Mouse (Mus musculus): ENCODE data around the gene Osbpl9. TPM values are rescaled to one million over a fixed set of nuclear protein-coding genes. Genes with fewer than 3 reads are reported as not detected.

Osbpl9 gene
- polyA plus RNA-seq, 1 experiment from 2014 or later: 57.2 TPM

DNA sequence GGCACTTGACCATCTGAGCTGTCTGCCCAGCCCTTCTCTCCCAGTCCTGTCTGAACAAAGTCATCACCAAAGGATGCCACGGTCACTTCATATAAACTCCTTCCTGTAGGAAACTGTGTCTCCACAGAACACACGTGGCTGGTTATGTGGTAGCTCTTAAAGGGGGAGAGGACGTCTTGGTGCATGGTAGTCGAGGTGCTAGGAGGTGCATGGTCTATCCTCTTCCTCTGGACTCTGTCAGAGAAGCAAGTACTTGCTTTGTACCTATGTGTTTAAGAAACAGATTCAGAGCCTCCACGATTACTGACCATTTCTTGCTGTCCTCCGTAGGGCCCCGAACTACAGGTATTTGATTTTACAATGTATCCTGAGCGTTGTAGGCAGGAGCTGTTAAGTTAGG, 144.4 kb downstream of the Osbpl9 start:
- WGBS: 91% methylated on average over 8 of the region's 8 CpGs
- Histone ChIP-seq H3K4me1 (ENCODE audit: control insufficient read depth, insufficient read depth, low read length) (no peaks in the 10 kb centered on the region), H3K4me3 (ENCODE audit: low read length) (no peak overlapping the region), H3K4me2 (ENCODE audit: low read depth, low read length) (no peak overlapping the region), H3K27ac (ENCODE audit: low read length) (no peak overlapping the region), H3K9ac (ENCODE audit: low read length) (no peak overlapping the region), H3K9me3 (replicated peaks; ENCODE audit: control insufficient read depth, low read length) (no peaks in the 10 kb centered on the region), H3K36me3 (ENCODE audit: control insufficient read depth, insufficient read depth) (peaks cover 57% of the 10 kb centered on the region), H3K27me3 (ENCODE audit: control insufficient read depth, insufficient read depth, low read length) (no peaks in the 10 kb centered on the region)
- ATAC-seq (replicated peaks; ENCODE audit: extremely low read depth, insufficient read depth, low FRiP score): no peak

GRCm38 (mm10) chr4:109056351-109056750, 145.7 kb downstream of the Osbpl9 start:
- ATAC-seq (replicated peaks; ENCODE audit: extremely low read depth, insufficient read depth, low FRiP score): no peak
- WGBS: 80% methylated on average over 7 of the region's 7 CpGs
- H3K27me3 ChIP-seq (ENCODE audit: control insufficient read depth, insufficient read depth, low read length): no peaks in the 10 kb centered on the region
- no peak overlapping the region for H3K27ac ChIP-seq (ENCODE audit: low read length)
- H3K36me3 ChIP-seq (ENCODE audit: control insufficient read depth, insufficient read depth): peaks cover 46% of the 10 kb centered on the region
- no peak overlapping the region for H3K4me2 ChIP-seq (ENCODE audit: low read depth, low read length)
- H3K4me3 ChIP-seq (ENCODE audit: low read length): no peak overlapping the region
- H3K9me3 ChIP-seq (replicated peaks; ENCODE audit: control insufficient read depth, low read length): no peaks in the 10 kb centered on the region
- no peaks in the 10 kb centered on the region for H3K4me1 ChIP-seq (ENCODE audit: control insufficient read depth, insufficient read depth, low read length)
- H3K9ac ChIP-seq (ENCODE audit: low read length): no peak overlapping the region

GRCm38 (mm10) chr4:109054003-109054402, 148.1 kb downstream of the Osbpl9 start:
- 88% methylated on average over 9 of the region's 9 CpGs for WGBS
- H3K4me1 ChIP-seq (ENCODE audit: control insufficient read depth, insufficient read depth, low read length): no peaks in the 10 kb centered on the region
- H3K4me2 ChIP-seq (ENCODE audit: low read depth, low read length): no peak overlapping the region
- no peak for ATAC-seq (replicated peaks; ENCODE audit: extremely low read depth, insufficient read depth, low FRiP score)
- peaks cover 26% of the 10 kb centered on the region for H3K36me3 ChIP-seq (ENCODE audit: control insufficient read depth, insufficient read depth)
- no peaks in the 10 kb centered on the region for H3K27me3 ChIP-seq (ENCODE audit: control insufficient read depth, insufficient read depth, low read length)
- H3K9me3 ChIP-seq (replicated peaks; ENCODE audit: control insufficient read depth, low read length): no peaks in the 10 kb centered on the region
- no peak overlapping the region for H3K27ac ChIP-seq (ENCODE audit: low read length)
- no peak overlapping the region for H3K4me3 ChIP-seq (ENCODE audit: low read length)
- H3K9ac ChIP-seq (ENCODE audit: low read length): no peak overlapping the region

DNA sequence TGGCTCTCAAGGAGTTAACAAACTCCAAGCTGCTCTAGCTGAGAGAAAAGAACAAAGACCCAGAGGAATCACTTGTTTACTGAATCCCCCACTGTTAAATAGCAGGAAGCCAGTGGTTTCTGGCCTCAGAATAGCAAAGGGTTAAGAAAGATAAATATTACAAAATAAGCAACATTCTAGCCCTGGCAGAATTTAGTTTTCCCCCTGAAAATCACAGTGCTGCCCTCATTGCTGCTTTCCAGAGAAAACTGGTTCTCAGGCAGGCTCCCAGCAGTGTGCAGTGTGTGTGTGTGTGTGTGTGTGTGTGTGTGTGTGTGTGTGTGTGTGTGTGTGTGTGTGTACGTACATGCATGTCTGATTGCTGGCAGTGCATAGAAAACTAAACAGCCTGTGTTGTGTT, 149.8 kb downstream of the Osbpl9 start:
- Histone ChIP-seq H3K36me3 (ENCODE audit: control insufficient read depth, insufficient read depth) (peaks cover 10% of the 10 kb centered on the region), H3K9me3 (replicated peaks; ENCODE audit: control insufficient read depth, low read length) (no peaks in the 10 kb centered on the region), H3K27ac (ENCODE audit: low read length) (0 out of 2 replicates have a peak overlapping the region, but pooled peaks have one; percentile 24), H3K9ac (ENCODE audit: low read length) (no peak overlapping the region), H3K4me1 (ENCODE audit: control insufficient read depth, insufficient read depth, low read length) (no peaks in the 10 kb centered on the region), H3K4me3 (ENCODE audit: low read length) (no peak overlapping the region), H3K4me2 (ENCODE audit: low read depth, low read length) (no peak overlapping the region), H3K27me3 (ENCODE audit: control insufficient read depth, insufficient read depth, low read length) (no peaks in the 10 kb centered on the region)
- ATAC-seq (replicated peaks; ENCODE audit: extremely low read depth, insufficient read depth, low FRiP score): peak; percentile 21; the same call in 1 of the 2 replicates
- WGBS: 50% methylated on average over 1 of the region's 1 CpGs

- Histone ChIP-seq H3K27me3 (ENCODE audit: control insufficient read depth, insufficient read depth, low read length) (no peaks in the 10 kb centered on the region), H3K36me3 (ENCODE audit: control insufficient read depth, insufficient read depth) (peaks cover 18% of the 10 kb centered on the region), H3K4me1 (ENCODE audit: control insufficient read depth, insufficient read depth, low read length) (no peaks in the 10 kb centered on the region), H3K9ac (ENCODE audit: low read length) (no peak overlapping the region), H3K4me3 (ENCODE audit: low read length) (no peak overlapping the region), H3K27ac (ENCODE audit: low read length) (no peak overlapping the region; the same call in 1 of the 2 replicates), H3K9me3 (replicated peaks; ENCODE audit: control insufficient read depth, low read length) (no peaks in the 10 kb centered on the region), H3K4me2 (ENCODE audit: low read depth, low read length) (no peak overlapping the region)
- peak; percentile 66 for ATAC-seq (replicated peaks; ENCODE audit: extremely low read depth, insufficient read depth, low FRiP score)
- WGBS: 35% methylated on average over 4 of the region's 4 CpGs
Observed at GRCm38 (mm10) chr4:109048258-109048657, 153.8 kb downstream of the Osbpl9 start.

DNA sequence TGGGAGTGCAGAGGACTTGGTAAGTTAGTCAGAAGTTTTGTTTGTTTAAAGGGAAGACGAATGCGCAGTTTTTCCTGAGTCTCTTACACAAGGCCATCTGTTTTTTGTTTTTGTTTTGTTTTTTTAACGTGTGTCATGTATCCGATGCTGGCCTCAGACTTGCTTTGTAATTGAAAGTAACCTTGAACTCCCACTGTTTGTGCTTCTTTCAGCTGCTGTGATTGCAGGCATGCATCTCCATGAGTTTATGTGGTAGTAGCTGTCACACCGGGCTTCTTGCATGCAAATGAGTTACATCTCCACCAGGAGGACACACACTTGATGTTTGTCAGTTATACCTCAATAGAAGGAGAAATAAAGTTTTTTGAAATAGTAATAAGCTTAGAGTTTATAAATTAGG, 158.3 kb downstream of the Osbpl9 start:
- no peak for ATAC-seq (replicated peaks; ENCODE audit: extremely low read depth, insufficient read depth, low FRiP score)
- H3K9me3 ChIP-seq (replicated peaks; ENCODE audit: control insufficient read depth, low read length): no peaks in the 10 kb centered on the region; the same call in 1 of the 2 replicates
- H3K9ac ChIP-seq (ENCODE audit: low read length): no peak overlapping the region
- no peak overlapping the region for H3K27ac ChIP-seq (ENCODE audit: low read length)
- WGBS: 78% methylated on average over 5 of the region's 5 CpGs
- no peak overlapping the region for H3K4me2 ChIP-seq (ENCODE audit: low read depth, low read length)
- no peaks in the 10 kb centered on the region for H3K27me3 ChIP-seq (ENCODE audit: control insufficient read depth, insufficient read depth, low read length)
- H3K36me3 ChIP-seq (ENCODE audit: control insufficient read depth, insufficient read depth): peaks cover 40% of the 10 kb centered on the region
- H3K4me1 ChIP-seq (ENCODE audit: control insufficient read depth, insufficient read depth, low read length): no peaks in the 10 kb centered on the region
- no peak overlapping the region for H3K4me3 ChIP-seq (ENCODE audit: low read length)

GRCm38 (mm10) chr4:109043294-109043693, 158.8 kb downstream of the Osbpl9 start:
- Histone ChIP-seq H3K9me3 (replicated peaks; ENCODE audit: control insufficient read depth, low read length) (no peaks in the 10 kb centered on the region; the same call in 1 of the 2 replicates), H3K4me2 (ENCODE audit: low read depth, low read length) (no peak overlapping the region), H3K4me3 (ENCODE audit: low read length) (no peak overlapping the region), H3K27me3 (ENCODE audit: control insufficient read depth, insufficient read depth, low read length) (no peaks in the 10 kb centered on the region), H3K9ac (ENCODE audit: low read length) (no peak overlapping the region), H3K36me3 (ENCODE audit: control insufficient read depth, insufficient read depth) (peaks cover 44% of the 10 kb centered on the region), H3K4me1 (ENCODE audit: control insufficient read depth, insufficient read depth, low read length) (no peaks in the 10 kb centered on the region), H3K27ac (ENCODE audit: low read length) (no peak overlapping the region; the same call in 1 of the 2 replicates)
- ATAC-seq (replicated peaks; ENCODE audit: extremely low read depth, insufficient read depth, low FRiP score): no peak
- WGBS: 44% methylated on average over 5 of the region's 5 CpGs

DNA sequence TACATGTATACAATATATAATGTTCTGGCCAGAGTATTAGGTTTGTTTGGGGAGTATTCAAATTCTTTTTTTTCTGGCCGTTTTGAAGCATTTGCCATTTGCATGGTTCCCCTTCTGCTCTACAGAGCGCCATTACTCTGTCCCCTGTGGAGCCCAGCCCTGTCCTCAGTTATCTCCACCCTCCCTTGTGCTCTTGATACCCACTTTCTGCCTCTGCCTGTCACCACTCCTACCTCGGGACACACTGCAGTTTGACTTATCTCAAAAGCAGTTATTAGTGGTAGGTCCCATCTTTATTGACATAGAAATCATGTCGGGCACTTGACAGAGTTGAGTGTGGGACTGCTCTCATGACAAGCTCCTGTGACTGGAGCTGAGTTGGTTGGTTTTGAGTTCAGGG, 159.3 kb downstream of the Osbpl9 start:
- Histone ChIP-seq H3K4me3 (ENCODE audit: low read length) (no peak overlapping the region), H3K36me3 (ENCODE audit: control insufficient read depth, insufficient read depth) (peaks cover 44% of the 10 kb centered on the region), H3K9me3 (replicated peaks; ENCODE audit: control insufficient read depth, low read length) (no peaks in the 10 kb centered on the region; the same call in 1 of the 2 replicates), H3K4me2 (ENCODE audit: low read depth, low read length) (no peak overlapping the region), H3K4me1 (ENCODE audit: control insufficient read depth, insufficient read depth, low read length) (no peaks in the 10 kb centered on the region), H3K27me3 (ENCODE audit: control insufficient read depth, insufficient read depth, low read length) (no peaks in the 10 kb centered on the region), H3K9ac (ENCODE audit: low read length) (no peak overlapping the region), H3K27ac (ENCODE audit: low read length) (no peak overlapping the region)
- 54% methylated on average over 4 of the region's 4 CpGs for WGBS
- peak; percentile 70 for ATAC-seq (replicated peaks; ENCODE audit: extremely low read depth, insufficient read depth, low FRiP score)

DNA sequence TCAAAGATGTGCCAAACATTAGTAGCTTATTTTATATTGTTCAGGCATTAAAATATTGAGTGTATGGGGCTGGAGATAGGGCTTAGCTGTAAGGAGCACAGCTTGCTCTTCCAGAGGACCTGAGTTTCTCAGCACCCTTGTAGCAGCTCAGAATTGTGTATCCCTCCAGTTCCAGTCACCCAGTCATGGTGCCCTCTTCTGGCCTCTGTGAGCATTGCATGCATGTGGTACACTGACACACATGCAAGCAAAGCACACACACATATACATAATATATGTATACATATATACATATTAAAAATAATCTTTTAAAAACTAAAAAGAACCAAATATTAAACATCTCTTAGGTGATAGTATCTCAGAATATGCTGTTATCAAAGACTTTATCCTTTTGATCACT, 165.7 kb downstream of the Osbpl9 start:
- no peaks in the 10 kb centered on the region for H3K9me3 ChIP-seq (replicated peaks; ENCODE audit: control insufficient read depth, low read length)
- no peak overlapping the region for H3K9ac ChIP-seq (ENCODE audit: low read length)
- H3K4me2 ChIP-seq (ENCODE audit: low read depth, low read length): no peak overlapping the region
- no peak for ATAC-seq (replicated peaks; ENCODE audit: extremely low read depth, insufficient read depth, low FRiP score)
- no peak overlapping the region for H3K27ac ChIP-seq (ENCODE audit: low read length)
- H3K27me3 ChIP-seq (ENCODE audit: control insufficient read depth, insufficient read depth, low read length): no peaks in the 10 kb centered on the region
- no peaks in the 10 kb centered on the region for H3K4me1 ChIP-seq (ENCODE audit: control insufficient read depth, insufficient read depth, low read length)
- no peak overlapping the region for H3K4me3 ChIP-seq (ENCODE audit: low read length)
- H3K36me3 ChIP-seq (ENCODE audit: control insufficient read depth, insufficient read depth): peaks cover 23% of the 10 kb centered on the region

Measured in heart, embryonic 16.5 days (tissue).